Mouse (Mus musculus) heart, embryonic 11.5 days (tissue): ENCODE measurements around the gene Carmil1. TPM values are rescaled to one million over a fixed set of nuclear protein-coding genes. Genes with fewer than 3 reads are reported as not detected.

Experiments used
- ATAC-seq: fragments of 200-750 bp; cut with Nextera tagmentation; replicated peaks from 2 replicates; pipeline ENCODE4 v1.8.0; 2017; ENCODE audit warnings: moderate library complexity; ENCODE audit not compliant: insufficient number of reproducible peaks, low FRiP score, low TSS enrichment
- H3K27ac ChIP-seq: fragments of 300-500 bp; sonication (generic); 2 replicates; pipeline ENCODE4 v1.5.1; 2014; ENCODE audit warnings: mild to moderate bottlenecking, low read depth, low read length
- H3K27me3 ChIP-seq: fragments of 300-500 bp; sonication (generic); 2 replicates; pipeline ENCODE4 v1.6.1; 2014; ENCODE audit warnings: mild to moderate bottlenecking, low read length, mixed read lengths; ENCODE audit not compliant: control insufficient read depth, insufficient read depth
- H3K36me3 ChIP-seq: fragments of 300-500 bp; sonication (generic); 2 replicates; pipeline ENCODE4 v1.6.1; 2014; ENCODE audit warnings: mild to moderate bottlenecking, low read length, moderate library complexity, mixed read lengths; ENCODE audit not compliant: control insufficient read depth, insufficient read depth
- H3K4me1 ChIP-seq: fragments of 300-500 bp; sonication (generic); 2 replicates; pipeline ENCODE4 v1.6.1; 2014; ENCODE audit warnings: low read length; ENCODE audit not compliant: control insufficient read depth, insufficient read depth
- H3K4me2 ChIP-seq: fragments of 300-500 bp; sonication (generic); 2 replicates; pipeline ENCODE4 v1.6.1; 2014; ENCODE audit warnings: mild to moderate bottlenecking, moderate library complexity
- H3K4me3 ChIP-seq: fragments of 300-500 bp; sonication (generic); 2 replicates; pipeline ENCODE4 v1.5.1; 2014; ENCODE audit warnings: low read depth, low read length
- H3K9ac ChIP-seq: fragments of 300-500 bp; sonication (generic); 2 replicates; pipeline ENCODE4 v1.6.1; 2014; ENCODE audit warnings: mild to moderate bottlenecking, low read depth, low read length, moderate library complexity
- H3K9me3 ChIP-seq: fragments of 300-500 bp; sonication (generic); replicated peaks from 2 replicates; pipeline ENCODE4 v1.6.1; 2016; ENCODE audit warnings: low read length; ENCODE audit not compliant: control insufficient read depth
- WGBS: fragments of 180-500 bp; shearing (Covaris S2); extraction: QIAGEN DNeasy Blood & Tissue Kit; methylation state at CpG from one replicate; pipeline ENCODE4 v1.1.7; 2014; ENCODE audit not compliant: insufficient replicate concordance; 5-methylcytosine and 5-hydroxymethylcytosine counted together
- polyA plus RNA-seq: library from polyadenylated mRNA; unstranded; fragments of >200 nt; fragmentation: Nextera tagmentation; extraction: Ambion mirVana; gene quantifications from 2 replicates; pipeline ENCODE4 v1.2.1, GENCODE M21; 2014

Carmil1 gene
- polyA plus RNA-seq, 1 experiment from 2014 or later: 8.4 TPM

DNA sequence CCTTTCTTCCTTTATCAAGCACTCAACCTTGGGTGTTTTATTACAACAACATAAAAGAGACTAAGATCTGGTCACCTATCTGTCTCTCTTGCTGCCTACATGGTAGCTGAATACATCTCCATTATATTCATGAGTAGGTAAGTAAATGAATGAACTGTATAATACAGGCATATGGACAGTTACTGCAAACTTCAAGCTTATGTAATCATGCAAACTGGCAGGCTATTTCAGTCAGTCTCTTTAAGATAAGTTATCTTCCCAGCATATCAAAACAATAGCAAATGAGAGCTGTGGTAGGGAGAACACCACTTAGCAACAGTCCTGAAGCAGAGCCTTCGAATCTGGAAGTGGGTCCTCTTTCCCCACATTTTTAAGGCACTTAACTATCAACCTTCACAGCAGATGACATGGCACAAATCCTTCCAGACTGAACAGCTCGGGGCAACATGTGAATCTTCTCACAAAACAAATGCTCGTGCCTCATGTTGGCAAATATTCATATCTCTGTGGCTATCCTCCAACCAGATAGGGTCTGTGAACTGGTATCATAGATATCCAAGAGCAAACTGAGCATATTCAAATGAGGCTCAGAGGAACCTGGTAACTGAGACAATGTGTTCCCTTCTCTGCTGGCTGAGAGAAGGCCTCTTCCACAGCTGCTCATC lies 42.0 kb downstream of the Carmil1 start:
- H3K36me3 ChIP-seq: no peaks in the 10 kb centered on the region
- ATAC-seq: no peak
- H3K27ac ChIP-seq: no peak overlapping the region
- H3K4me3 ChIP-seq: no peak overlapping the region
- no peak overlapping the region for H3K9ac ChIP-seq
- H3K4me2 ChIP-seq: no peak overlapping the region
- no peaks in the 10 kb centered on the region for H3K27me3 ChIP-seq
- H3K9me3 ChIP-seq: no peaks in the 10 kb centered on the region
- WGBS: 32% methylated on average over 3 of the region's 3 CpGs
- peaks cover 3% of the 10 kb centered on the region; the same call in 1 of the 2 replicates for H3K4me1 ChIP-seq

GRCm38 (mm10) chr13:24236736-24237135 lies 43.9 kb downstream of the Carmil1 start:
- ATAC-seq: no peak
- no peaks in the 10 kb centered on the region for H3K9me3 ChIP-seq
- no peaks in the 10 kb centered on the region for H3K27me3 ChIP-seq
- H3K4me2 ChIP-seq: no peak overlapping the region
- no peak overlapping the region for H3K4me3 ChIP-seq
- H3K36me3 ChIP-seq: no peaks in the 10 kb centered on the region
- WGBS: 75% methylated on average over 4 of the region's 4 CpGs
- no peak overlapping the region for H3K27ac ChIP-seq
- peaks cover 3% of the 10 kb centered on the region; the same call in 1 of the 2 replicates for H3K4me1 ChIP-seq
- H3K9ac ChIP-seq: no peak overlapping the region

DNA sequence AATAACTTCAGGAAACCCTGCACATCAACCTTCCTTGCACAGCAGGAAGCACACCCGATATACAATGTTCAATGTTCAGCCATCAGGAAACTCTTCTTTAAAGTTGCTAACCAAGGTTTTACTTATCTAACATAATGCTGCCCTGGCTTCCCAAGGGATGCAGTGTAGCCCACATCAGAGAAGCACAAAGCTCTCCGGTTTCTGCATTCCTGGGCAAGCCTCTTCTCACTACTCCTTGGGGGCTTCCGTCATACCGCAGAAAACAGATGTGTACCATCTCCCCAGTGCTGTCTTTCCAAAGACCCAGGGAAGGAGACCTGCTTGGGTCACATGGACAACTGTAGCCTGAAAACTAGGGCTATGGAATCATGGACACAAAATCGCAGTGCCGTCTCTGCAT lies 47.8 kb downstream of the Carmil1 start:
- no peaks in the 10 kb centered on the region for H3K9me3 ChIP-seq

GRCm38 (mm10) chr13:24231746-24232483 lies 48.7 kb downstream of the Carmil1 start:
- WGBS: 85% methylated on average over 10 of the region's 10 CpGs
- Histone ChIP-seq H3K27ac (no peak overlapping the region), H3K4me3 (no peak overlapping the region), H3K4me2 (no peak overlapping the region), H3K27me3 (no peaks in the 10 kb centered on the region), H3K9ac (no peak overlapping the region), H3K9me3 (no peaks in the 10 kb centered on the region), H3K36me3 (no peaks in the 10 kb centered on the region), H3K4me1 (no peaks in the 10 kb centered on the region; the same call in 1 of the 2 replicates)
- ATAC-seq: no peak

More for the DNA sequence above, 47.8 kb downstream of the Carmil1 start:
- Histone ChIP-seq H3K4me2 (no peak overlapping the region), H3K9ac (no peak overlapping the region), H3K4me3 (no peak overlapping the region), H3K36me3 (no peaks in the 10 kb centered on the region), H3K27me3 (no peaks in the 10 kb centered on the region), H3K4me1 (no peaks in the 10 kb centered on the region; the same call in 1 of the 2 replicates), H3K27ac (no peak overlapping the region)
- 75% methylated on average over 6 of the region's 6 CpGs for WGBS
- ATAC-seq: no peak

- 92% methylated on average over 2 of the region's 2 CpGs for WGBS
- no peaks in the 10 kb centered on the region for H3K9me3 ChIP-seq
- H3K9ac ChIP-seq: no peak overlapping the region
- no peak overlapping the region for H3K4me3 ChIP-seq
- no peaks in the 10 kb centered on the region for H3K36me3 ChIP-seq
- no peak for ATAC-seq
- H3K4me2 ChIP-seq: no peak overlapping the region
- no peak overlapping the region for H3K27ac ChIP-seq
- H3K27me3 ChIP-seq: no peaks in the 10 kb centered on the region
- H3K4me1 ChIP-seq: no peaks in the 10 kb centered on the region
These were observed 49.4 kb downstream of the Carmil1 start for GRCm38 (mm10) chr13:24231146-24231545.

DNA sequence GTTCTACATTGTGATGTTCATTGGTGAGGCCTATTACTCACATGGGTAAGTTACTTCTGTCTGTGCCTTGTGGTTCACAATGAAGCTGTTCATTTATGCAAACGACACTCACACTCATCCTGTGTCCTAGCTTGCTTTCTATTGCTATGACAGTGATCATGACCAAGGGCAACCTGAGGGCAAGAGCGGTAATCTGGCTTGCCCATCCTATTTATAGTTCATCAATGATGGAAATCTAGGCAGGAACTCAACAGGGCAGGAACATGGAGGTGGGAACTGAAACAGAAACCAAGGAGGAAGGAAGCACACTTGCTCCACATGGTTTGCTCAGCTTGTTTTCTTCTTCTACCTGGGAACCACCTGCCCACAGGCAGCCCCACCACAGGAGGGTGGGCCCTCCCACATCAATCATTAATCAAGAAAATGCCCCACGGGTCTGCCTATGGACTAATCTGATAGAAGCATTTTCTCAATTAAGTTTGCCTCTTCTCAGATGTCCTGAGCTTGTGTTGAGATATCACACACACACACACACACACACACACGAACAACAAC lies 50.0 kb downstream of the Carmil1 start:
- Histone ChIP-seq H3K27me3 (no peaks in the 10 kb centered on the region), H3K36me3 (no peaks in the 10 kb centered on the region), H3K9ac (no peak overlapping the region), H3K27ac (no peak overlapping the region), H3K4me1 (no peaks in the 10 kb centered on the region), H3K4me2 (no peak overlapping the region), H3K4me3 (no peak overlapping the region), H3K9me3 (no peaks in the 10 kb centered on the region)
- 82% methylated on average over 4 of the region's 4 CpGs for WGBS
- ATAC-seq: no peak

GRCm38 (mm10) chr13:24223425-24224201 lies 57.0 kb downstream of the Carmil1 start:
- no peaks in the 10 kb centered on the region for H3K36me3 ChIP-seq
- ATAC-seq: no peak
- no peaks in the 10 kb centered on the region for H3K4me1 ChIP-seq
- H3K27me3 ChIP-seq: no peaks in the 10 kb centered on the region
- H3K4me2 ChIP-seq: no peak overlapping the region
- no peak overlapping the region for H3K27ac ChIP-seq
- no peak overlapping the region for H3K4me3 ChIP-seq
- H3K9me3 ChIP-seq: no peaks in the 10 kb centered on the region
- no peak overlapping the region for H3K9ac ChIP-seq
- 71% methylated on average over 8 of the region's 8 CpGs for WGBS

GRCm38 (mm10) chr13:24220441-24220970 lies 60.1 kb downstream of the Carmil1 start:
- Histone ChIP-seq H3K27ac (no peak overlapping the region), H3K36me3 (no peaks in the 10 kb centered on the region), H3K4me1 (no peaks in the 10 kb centered on the region), H3K4me3 (no peak overlapping the region), H3K9ac (no peak overlapping the region), H3K4me2 (no peak overlapping the region), H3K9me3 (no peaks in the 10 kb centered on the region), H3K27me3 (no peaks in the 10 kb centered on the region)
- no peak for ATAC-seq
- WGBS: 60% methylated on average over 3 of the region's 3 CpGs
